Mouse (Mus musculus) kidney, postnatal 4 days (tissue): ENCODE measurements around the gene Pdlim3.

Source experiments
- DNase-seq, 2 experiments: peaks; one replicate each; pipeline ENCODE4 v3.0.0; 2021; ENCODE audit warnings: mixed read lengths in 2 of 2

The Pdlim3 gene

DNA sequence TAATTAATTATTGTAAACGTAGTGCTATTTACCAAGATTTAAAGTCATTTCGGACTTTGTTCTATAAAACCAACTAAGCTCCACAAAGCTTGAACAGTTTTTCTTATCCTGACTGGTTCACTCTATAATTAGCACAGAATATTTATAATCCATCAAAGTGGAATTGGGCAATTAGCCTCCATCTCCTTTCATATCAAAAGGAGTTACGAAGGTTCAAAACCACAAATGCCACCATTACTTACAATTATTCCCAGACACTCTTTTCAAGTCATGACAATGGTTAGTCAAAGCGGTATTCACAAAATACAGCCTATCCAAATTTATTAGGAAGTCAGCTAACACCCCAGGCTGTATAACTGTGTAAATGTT lies 21.0 kb downstream of the Pdlim3 start:
- DNase-seq: no peak

DNA sequence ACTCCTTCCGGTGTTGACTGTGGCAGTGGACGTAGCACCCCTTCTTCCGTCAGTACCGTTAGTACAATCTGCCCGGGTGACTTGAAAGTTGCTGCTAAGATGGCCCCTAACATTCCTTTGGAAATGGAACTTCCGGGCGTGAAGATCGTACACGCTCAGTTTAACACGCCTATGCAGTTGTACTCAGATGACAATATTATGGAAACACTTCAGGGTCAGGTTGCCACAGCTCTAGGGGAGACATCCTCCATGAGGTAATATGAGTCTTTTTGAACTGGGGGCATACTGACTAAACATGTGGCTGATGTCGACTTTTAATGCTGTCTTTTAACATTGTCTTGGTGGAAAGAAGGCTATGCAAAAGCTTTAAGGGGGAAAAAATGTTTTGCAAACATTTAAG lies 28.4 kb downstream of the Pdlim3 start:
- peak in 1 of 2 experiments; percentile 46 for DNase-seq

DNA sequence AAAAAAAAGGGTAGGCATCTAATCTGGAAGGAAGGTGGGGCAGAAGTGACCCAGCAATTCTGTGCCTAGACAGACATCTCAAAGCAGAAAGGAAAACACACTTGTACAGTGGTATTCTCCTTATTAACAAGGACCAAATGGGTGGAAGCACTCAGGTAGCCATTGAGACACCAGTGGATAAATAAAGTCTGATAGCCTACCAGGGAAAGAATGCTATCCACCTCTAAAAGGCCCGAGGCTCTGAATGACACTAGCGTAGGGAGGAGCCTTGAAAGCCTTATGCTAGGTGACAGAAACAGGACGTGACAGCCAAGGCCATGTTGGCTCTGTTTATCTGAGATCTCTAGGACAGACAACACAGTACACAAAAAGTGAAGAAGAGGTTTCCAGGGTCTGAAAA lies 31.2 kb downstream of the Pdlim3 start:
- DNase-seq: no peak

DNA sequence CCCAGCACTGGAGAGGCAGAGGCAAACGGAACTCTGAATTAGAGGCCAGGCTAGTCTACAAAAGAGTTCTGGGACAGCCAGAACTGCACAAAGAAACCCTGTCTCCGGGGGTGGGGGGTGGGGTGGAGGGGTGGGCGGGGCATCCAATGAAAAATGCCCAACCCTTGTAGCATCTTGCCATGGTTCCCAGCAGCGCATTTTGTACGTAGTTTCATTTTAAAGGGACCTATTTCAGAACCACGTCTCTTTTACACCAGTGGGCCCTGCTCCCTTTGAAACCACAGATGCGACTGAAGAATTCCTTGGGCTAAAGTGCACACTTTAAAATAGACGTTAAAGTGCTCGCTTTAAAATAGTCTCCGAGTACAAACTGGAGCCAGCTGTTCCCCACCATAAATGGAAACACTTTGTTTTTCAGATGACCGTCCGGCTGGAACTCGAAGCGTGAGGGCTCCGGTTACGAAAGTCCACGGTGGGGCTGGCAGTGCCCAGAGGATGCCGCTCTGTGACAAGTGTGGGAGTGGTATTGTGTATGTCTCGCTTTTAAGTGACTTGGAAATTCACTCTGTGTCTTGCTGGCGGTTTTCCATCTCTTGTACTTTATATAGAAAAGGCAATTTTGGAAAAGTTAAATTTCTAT lies 31.9 kb downstream of the Pdlim3 start:
- DNase-seq: peak; percentile 31 to 50

DNA sequence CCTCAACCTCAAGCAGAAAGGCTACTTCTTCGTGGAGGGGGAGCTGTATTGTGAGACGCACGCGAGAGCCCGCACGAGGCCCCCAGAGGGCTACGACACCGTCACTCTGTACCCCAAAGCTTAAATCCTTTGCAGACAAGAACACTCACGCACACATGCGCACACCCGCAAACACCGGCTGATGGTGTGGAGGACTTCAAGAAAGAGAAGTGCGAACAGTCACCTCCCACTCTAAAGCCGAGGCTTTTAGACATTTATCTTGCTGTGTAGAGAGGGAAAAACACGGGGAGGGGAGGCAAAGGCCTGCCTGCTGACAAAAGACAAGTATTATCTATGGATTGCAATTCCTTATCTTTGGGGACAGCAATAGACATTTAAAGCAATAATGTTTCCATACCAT lies 33.6 kb downstream of the Pdlim3 start:
- DNase-seq: no peak

DNA sequence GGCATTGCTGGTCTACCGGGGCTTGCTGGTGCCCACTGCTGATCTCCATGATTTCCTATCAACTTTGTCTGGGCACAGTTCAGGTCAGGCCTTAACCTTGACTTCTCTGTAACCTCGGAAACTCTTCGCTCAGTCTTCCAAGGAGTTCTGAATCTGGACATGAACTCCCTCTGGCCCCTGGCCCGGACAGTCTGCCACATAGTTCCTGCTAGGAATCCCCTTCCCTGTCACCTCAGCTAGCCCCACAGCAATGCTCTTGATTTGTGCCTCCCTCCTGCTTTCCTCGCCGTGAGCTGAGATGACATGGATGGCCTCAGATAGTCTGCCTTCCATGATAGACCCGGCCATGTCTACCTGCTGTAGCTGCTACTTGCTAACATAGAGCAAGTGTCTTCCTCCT lies 35.1 kb downstream of the Pdlim3 start:
- no peak for DNase-seq

DNA sequence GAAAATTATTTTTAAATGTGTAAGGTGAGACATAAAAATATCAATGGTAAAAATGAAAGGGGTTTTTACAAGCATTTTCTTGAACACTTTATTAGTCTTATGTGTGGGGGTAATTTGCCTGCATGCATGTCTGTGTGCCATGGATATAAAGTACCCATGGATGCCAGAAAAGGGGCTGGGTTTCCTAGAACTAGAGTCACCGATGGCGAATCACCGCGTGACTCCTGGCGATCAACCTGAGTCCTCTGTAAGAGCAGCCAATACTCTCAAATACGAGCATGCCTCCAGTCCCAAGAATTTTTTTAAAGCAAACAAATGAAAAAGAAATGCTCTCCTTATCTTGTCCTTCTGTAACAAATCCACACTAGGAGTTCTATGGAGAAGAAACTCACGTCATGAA lies 36.9 kb downstream of the Pdlim3 start:
- no peak for DNase-seq

DNA sequence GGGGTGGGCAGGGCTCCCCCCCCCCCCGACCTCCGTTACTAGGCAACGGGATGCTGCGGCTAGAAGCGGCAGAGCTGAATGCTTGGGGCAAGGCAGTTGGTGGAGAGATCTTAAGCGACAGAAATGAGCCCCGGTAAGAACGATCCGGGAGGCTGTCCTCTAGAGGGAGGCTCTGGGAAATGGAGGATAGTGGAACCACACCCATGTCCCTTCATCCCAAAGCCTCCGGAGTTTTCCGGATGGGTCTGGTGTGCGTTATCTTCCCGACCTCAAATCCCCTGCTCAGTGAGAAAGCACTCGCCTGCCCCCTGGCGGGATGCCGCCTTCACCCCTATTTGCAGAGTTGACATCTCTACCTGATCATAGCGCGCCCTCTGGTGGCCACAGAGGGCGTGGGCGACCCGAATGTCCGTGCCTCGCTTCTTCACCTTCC lies 49.3 kb downstream of the Pdlim3 start, which contains the start of gene Ccdc110:
TSS of gene Ccdc110 (plus strand) at position 38 of the 433 bp plus-strand sequence.
- peak; percentile 98 to 99 for DNase-seq

DNA sequence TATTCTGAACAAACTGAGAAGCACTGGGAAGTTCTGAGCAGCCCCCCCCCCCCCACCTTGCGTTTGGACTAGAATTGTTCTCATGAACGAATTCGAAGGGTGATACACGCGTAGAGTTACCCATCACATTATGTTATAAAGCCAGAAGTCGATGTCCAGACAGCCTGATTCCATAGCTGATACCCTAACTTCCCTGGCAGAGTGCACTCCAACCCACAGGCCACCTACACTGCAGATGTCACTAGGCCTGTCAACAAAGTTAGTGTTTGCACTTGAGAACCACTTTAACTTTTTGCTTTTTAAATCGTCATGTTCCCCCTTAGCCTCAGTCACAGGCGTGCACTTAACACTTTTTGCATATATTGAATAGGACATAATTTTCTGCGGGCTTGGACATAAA lies 51.7 kb downstream of the Pdlim3 start:
- no peak for DNase-seq

DNA sequence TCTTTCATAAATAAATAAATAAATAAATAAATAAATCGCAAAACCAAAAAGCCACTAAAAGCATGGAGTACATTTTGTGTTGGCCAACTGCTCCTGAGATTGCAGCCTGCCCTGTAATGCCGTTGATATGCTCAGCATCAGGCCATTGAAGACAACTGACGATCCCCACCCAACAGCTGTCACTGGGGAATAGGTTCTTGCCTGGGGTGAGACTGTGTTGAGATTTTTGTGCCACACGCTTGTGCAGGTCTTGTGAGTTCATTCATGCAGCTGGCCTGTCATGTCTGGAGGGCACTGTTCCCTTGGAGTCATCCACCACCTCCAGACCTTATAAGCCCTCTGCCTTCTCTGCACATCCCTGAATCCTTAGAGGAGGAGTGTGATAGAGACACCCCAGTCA lies 61.0 kb downstream of the Pdlim3 start:
- no peak for DNase-seq

DNA sequence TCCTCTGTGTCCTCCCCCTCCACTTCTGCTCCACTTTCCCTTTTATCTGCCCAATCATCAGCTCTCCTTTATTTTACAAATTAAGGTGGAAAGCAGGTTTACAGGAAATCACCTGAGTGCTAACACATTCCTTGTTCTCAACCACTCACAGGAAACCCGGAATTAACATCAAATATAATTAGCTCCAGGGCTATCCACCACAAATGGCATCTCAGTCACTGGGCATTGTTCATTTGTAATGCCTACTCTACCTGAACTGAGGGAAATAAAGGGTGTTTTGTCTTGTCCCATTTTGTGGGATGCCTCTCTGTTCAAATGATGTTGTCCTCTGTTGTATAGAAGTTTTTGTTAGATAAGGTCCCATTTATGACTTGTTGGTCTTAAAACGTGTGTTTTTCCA lies 65.4 kb downstream of the Pdlim3 start:
- DNase-seq: no peak
